Mouse (Mus musculus) gastrocnemius, postnatal 14 days (tissue): Measurements from ENCODE around the gene Dennd1a. TPM values are rescaled to one million over a fixed set of nuclear protein-coding genes. Genes with fewer than 3 reads are reported as not detected.

ENCODE experiments used
- DNase-seq: peaks from one replicate; pipeline ENCODE4 v3.0.0; 2021; ENCODE audit warnings: mixed read lengths
- intact Hi-C: fragments of 180-260 bp; cut with DNase I; formaldehyde crosslinking; loops from one replicate; pipeline ENCODE4 v1.15.1; 2025; ENCODE audit warnings: low total_unique reads
- total RNA-seq, 2 experiments: library from RNA; stranded (reverse); gene quantifications; 2 replicates each; pipeline ENCODE4 v1.2.3; 2021

Gene Dennd1a
- total RNA-seq, 2 experiments from 2014 or later, result 17.5 to 20.4 TPM

GRCm38 (mm10) chr2:38129961-38130802 lies 157.0 kb downstream of the Dennd1a start:
- DNase-seq, result no peak
- intact Hi-C loops, result no loop called here

- no peak for DNase-seq
- intact Hi-C loops, result no loop called here
Observed at GRCm38 (mm10) chr2:38126383-38126732, 160.8 kb downstream of the Dennd1a start.

GRCm38 (mm10) chr2:38125671-38126382 lies 161.4 kb downstream of the Dennd1a start:
- DNase-seq, result no peak
- intact Hi-C loops, result no loop called here

- DNase-seq, result no peak
- intact Hi-C loops, result no loop called here
Observed at GRCm38 (mm10) chr2:38124727-38125126, 162.5 kb downstream of the Dennd1a start.

GRCm38 (mm10) chr2:38115000-38115399 lies 172.2 kb downstream of the Dennd1a start:
- intact Hi-C loops, result no loop called here

GRCm38 (mm10) chr2:38111655-38112351 lies 175.4 kb downstream of the Dennd1a start:
- intact Hi-C loops, result no loop called here
- DNase-seq, result no peak

More at GRCm38 (mm10) chr2:38115000-38115399, 172.2 kb downstream of the Dennd1a start:
- DNase-seq, result no peak

- intact Hi-C loops, result no loop called here
- no peak for DNase-seq
Observed at GRCm38 (mm10) chr2:38108586-38108985, 178.6 kb downstream of the Dennd1a start.

- DNase-seq, result no peak
- intact Hi-C loops, result no loop called here
Observed at GRCm38 (mm10) chr2:38102674-38103073, 184.5 kb downstream of the Dennd1a start.

GRCm38 (mm10) chr2:38100289-38100688 lies 186.9 kb downstream of the Dennd1a start:
- no peak for DNase-seq
- intact Hi-C loops, result no loop called here

- no peak for DNase-seq
- intact Hi-C loops, result no loop called here
Observed at GRCm38 (mm10) chr2:38099120-38099773, 187.9 kb downstream of the Dennd1a start.

- intact Hi-C loops, result no loop called here
- no peak for DNase-seq
Observed at GRCm38 (mm10) chr2:38097469-38097868, 189.7 kb downstream of the Dennd1a start.

- intact Hi-C loops, result no loop called here
Observed at GRCm38 (mm10) chr2:38096328-38096727, 190.9 kb downstream of the Dennd1a start.

GRCm38 (mm10) chr2:38094380-38095163 lies 192.6 kb downstream of the Dennd1a start:
- intact Hi-C loops, result no loop called here
- no peak for DNase-seq

More at GRCm38 (mm10) chr2:38096328-38096727, 190.9 kb downstream of the Dennd1a start:
- no peak for DNase-seq

- no peak for DNase-seq
- intact Hi-C loops, result no loop called here
Observed at GRCm38 (mm10) chr2:38093968-38094367, 193.2 kb downstream of the Dennd1a start.

- no peak for DNase-seq
- intact Hi-C loops, result no loop called here
Observed at GRCm38 (mm10) chr2:38093242-38093641, 193.9 kb downstream of the Dennd1a start.

GRCm38 (mm10) chr2:38088346-38088745 lies 198.8 kb downstream of the Dennd1a start:
- no peak for DNase-seq
- intact Hi-C loops, result no loop called here

GRCm38 (mm10) chr2:38085058-38085457 lies 202.1 kb downstream of the Dennd1a start:
- intact Hi-C loops, result no loop called here
- DNase-seq, result no peak

GRCm38 (mm10) chr2:38083251-38083650 lies 203.9 kb downstream of the Dennd1a start:
- intact Hi-C loops, result no loop called here
- DNase-seq, result peak; percentile 8

GRCm38 (mm10) chr2:38074495-38074894 lies 212.7 kb downstream of the Dennd1a start:
- intact Hi-C loops, result no loop called here
- DNase-seq, result no peak
